Mouse (Mus musculus): ENCODE results near the gene Rapgef5. TPM values are rescaled to one million over a fixed set of nuclear protein-coding genes. Genes with fewer than 3 reads are reported as not detected.
"Not testable (repeated sequence)": the region's sequence is repeated elsewhere in the genome, so short reads cannot be mapped to it uniquely, and the experiment has no call there.

The Rapgef5 gene
- polyA plus RNA-seq, 1 experiment = 0.04 TPM

DNA sequence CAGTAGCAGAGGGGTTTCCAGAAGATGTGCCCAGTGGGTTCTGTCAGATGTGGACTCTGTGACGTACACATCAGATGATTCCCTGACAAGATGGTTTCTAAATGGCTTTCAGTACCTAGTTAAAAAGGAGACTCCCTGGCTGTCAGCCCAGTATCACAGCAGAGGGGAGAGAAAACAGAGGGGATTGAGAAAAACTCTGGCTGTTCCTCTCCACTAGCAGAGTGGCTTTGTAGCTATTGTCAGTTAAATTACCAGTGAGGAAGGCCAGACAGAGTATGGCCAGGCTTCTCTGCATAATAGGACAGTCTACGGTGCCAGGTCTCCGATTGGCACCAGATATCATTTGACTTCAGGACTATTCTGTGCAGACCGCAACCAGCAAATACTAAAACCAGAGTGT, 279.0 kb downstream of the Rapgef5 start:
- no peak for TF ChIP-seq CTCF (IDR thresholded peaks at IDR 0.05; ENCODE audit: control insufficient read depth, insufficient read depth, insufficient read length)
- no peak for TF ChIP-seq MAX (IDR thresholded peaks at IDR 0.05)
- no peak for TF ChIP-seq USF1 (IDR thresholded peaks at IDR 0.05; ENCODE audit: low read depth)
- TF ChIP-seq FOSL1 (IDR thresholded peaks at IDR 0.05; ENCODE audit: insufficient read depth, low read length, poor library complexity, severe bottlenecking) = no peak
- TF ChIP-seq MYOG (IDR thresholded peaks at IDR 0.05; ENCODE audit: control insufficient read depth, extremely low read depth, insufficient read length) = no peak
- TF ChIP-seq MYOD1 (IDR thresholded peaks at IDR 0.05; ENCODE audit: control insufficient read depth, insufficient read length, low read depth) = no peak
- TF ChIP-seq CEBPB (IDR thresholded peaks at IDR 0.05; ENCODE audit: low read depth) = no peak
- no peaks in the 10 kb centered on the region for H3K79me3 ChIP-seq (ENCODE audit: low read depth)
- H3K4me3 ChIP-seq (ENCODE audit: insufficient read depth, poor library complexity, severe bottlenecking) = no peak overlapping the region
- peaks cover 5% of the 10 kb centered on the region for H3K27me3 ChIP-seq (ENCODE audit: control insufficient read depth, insufficient read depth, insufficient read length)
- no peaks in the 10 kb centered on the region for H3K79me2 ChIP-seq (ENCODE audit: control insufficient read depth, insufficient read depth)
- H3ac ChIP-seq (ENCODE audit: control insufficient read depth, insufficient read length, low read depth) = no peak overlapping the region
- H3K36me3 ChIP-seq (ENCODE audit: control insufficient read depth, insufficient read depth) = no peaks in the 10 kb centered on the region

DNA sequence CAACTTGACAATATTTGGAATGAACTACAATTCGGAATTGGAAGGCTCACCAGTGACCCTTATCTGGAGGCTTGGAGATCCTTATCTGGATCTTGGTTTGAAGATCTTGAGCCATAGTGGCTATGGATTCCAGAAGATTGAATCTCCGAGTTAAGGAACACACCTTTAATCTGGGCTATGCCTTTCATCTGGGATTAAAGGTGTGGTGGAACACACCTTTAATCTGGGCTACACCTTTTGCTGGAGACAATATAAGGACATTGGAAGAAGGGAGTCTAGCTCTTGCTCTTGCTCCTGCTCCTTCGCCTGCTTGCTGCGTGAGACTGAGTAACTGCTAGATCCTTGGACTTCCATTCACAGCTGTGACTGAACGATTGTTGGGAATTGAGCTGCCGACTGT, 287.7 kb downstream of the Rapgef5 start, which contains the start of gene Cdca7l:
Gene Cdca7l, plus strand, starts transcription at position 301 of the 400 bp plus-strand sequence.
- not testable (repeated sequence) for H3K79me2 ChIP-seq (ENCODE audit: control insufficient read depth, insufficient read depth); H3K36me3 ChIP-seq (ENCODE audit: control insufficient read depth, insufficient read depth); H3K79me3 ChIP-seq (ENCODE audit: low read depth); H3K4me3 ChIP-seq (ENCODE audit: insufficient read depth, poor library complexity, severe bottlenecking); H3K27me3 ChIP-seq (ENCODE audit: control insufficient read depth, insufficient read depth, insufficient read length); H3ac ChIP-seq (ENCODE audit: control insufficient read depth, insufficient read length, low read depth)

DNA sequence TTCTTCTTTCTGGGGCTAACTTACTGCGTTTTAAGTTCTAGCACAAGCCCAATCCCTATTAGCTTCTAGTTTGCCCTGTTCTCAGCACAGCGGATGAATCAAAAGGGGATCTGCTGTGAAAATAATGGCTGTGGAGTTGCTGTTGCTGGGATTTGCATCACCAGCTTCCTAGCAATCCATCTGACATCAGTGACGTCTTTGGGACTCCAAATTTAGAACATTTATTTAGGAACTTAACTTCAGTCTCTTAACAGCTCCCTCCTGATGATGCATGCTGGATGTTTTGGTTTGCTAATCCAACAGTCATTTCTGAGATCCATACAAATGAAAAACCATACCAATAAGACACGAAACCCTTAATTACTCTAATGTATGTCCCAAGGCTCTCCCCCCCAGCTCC, 289.3 kb downstream of the Rapgef5 start:
- H3K79me2 ChIP-seq (ENCODE audit: control insufficient read depth, insufficient read depth) = no peaks in the 10 kb centered on the region
- no peaks in the 10 kb centered on the region for H3K79me3 ChIP-seq (ENCODE audit: low read depth)
- no peak overlapping the region for H3ac ChIP-seq (ENCODE audit: control insufficient read depth, insufficient read length, low read depth)
- no peak overlapping the region for H3K4me3 ChIP-seq (ENCODE audit: insufficient read depth, poor library complexity, severe bottlenecking)
- no peaks in the 10 kb centered on the region for H3K27me3 ChIP-seq (ENCODE audit: control insufficient read depth, insufficient read depth, insufficient read length)
- TF ChIP-seq MYOG (IDR thresholded peaks at IDR 0.05; ENCODE audit: control insufficient read depth, extremely low read depth, insufficient read length) = no peak
- no peak for TF ChIP-seq MYOD1 (IDR thresholded peaks at IDR 0.05; ENCODE audit: control insufficient read depth, insufficient read length, low read depth)
- no peak for TF ChIP-seq CEBPB (IDR thresholded peaks at IDR 0.05; ENCODE audit: low read depth)
- TF ChIP-seq FOSL1 (IDR thresholded peaks at IDR 0.05; ENCODE audit: insufficient read depth, low read length, poor library complexity, severe bottlenecking) = no peak
- TF ChIP-seq CTCF (IDR thresholded peaks at IDR 0.05; ENCODE audit: control insufficient read depth, insufficient read depth, insufficient read length) = no peak
- no peak for TF ChIP-seq USF1 (IDR thresholded peaks at IDR 0.05; ENCODE audit: low read depth)
- TF ChIP-seq MAX (IDR thresholded peaks at IDR 0.05) = no peak
- H3K36me3 ChIP-seq (ENCODE audit: control insufficient read depth, insufficient read depth) = no peaks in the 10 kb centered on the region

DNA sequence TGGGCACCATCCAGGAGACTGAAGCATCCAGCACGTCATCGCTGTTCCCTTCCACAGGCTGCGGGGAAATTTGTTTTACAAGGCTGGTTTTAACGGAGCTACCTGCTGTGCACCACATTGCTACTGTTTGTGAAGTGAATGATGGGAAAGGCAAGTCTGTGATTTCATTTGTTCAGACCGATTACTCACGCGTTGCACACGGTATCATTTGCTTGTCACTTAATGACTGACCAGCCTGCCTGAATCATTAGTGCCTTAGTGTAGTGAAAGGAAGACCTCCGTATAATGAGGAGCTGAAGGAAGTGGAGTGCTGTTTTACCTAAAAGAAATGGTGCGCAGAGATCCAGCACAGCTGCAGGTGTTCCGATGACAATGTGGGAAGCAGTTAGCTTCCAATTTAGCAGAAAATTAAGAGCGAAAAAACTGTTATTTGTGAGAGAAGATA, 289.8 kb downstream of the Rapgef5 start:
- Histone ChIP-seq H3K79me2 (ENCODE audit: control insufficient read depth, insufficient read depth) (no peaks in the 10 kb centered on the region), H3K79me3 (ENCODE audit: low read depth) (no peaks in the 10 kb centered on the region), H3K27me3 (ENCODE audit: control insufficient read depth, insufficient read depth, insufficient read length) (no peaks in the 10 kb centered on the region), H3ac (ENCODE audit: control insufficient read depth, insufficient read length, low read depth) (no peak overlapping the region), H3K4me3 (ENCODE audit: insufficient read depth, poor library complexity, severe bottlenecking) (no peak overlapping the region), H3K36me3 (ENCODE audit: control insufficient read depth, insufficient read depth) (no peaks in the 10 kb centered on the region)
- TF ChIP-seq FOSL1 (IDR thresholded peaks at IDR 0.05; ENCODE audit: insufficient read depth, low read length, poor library complexity, severe bottlenecking) = no peak

DNA sequence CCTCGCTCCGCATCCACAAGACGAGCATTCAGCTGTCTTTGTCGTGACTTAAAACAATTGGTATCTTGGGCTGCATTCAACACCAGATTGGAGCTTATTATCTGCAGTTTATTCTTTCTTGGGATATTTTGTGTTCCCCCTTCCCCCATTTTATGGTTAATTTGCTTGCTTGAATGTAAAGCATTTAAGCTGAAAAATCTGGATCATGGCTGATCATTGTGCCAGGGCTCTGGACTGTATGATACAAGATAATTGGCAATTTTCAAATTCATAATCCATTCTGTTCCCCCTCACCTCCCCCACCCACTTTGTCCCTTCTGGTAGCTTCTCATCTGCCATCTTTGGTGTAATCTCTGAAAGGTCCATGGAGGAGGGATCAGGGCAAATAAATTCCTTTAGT, 290.2 kb downstream of the Rapgef5 start:
- H3K4me3 ChIP-seq (ENCODE audit: insufficient read depth, poor library complexity, severe bottlenecking) = no peak overlapping the region
- no peak overlapping the region for H3ac ChIP-seq (ENCODE audit: control insufficient read depth, insufficient read length, low read depth)
- no peak for TF ChIP-seq USF1 (IDR thresholded peaks at IDR 0.05; ENCODE audit: low read depth)
- no peak for TF ChIP-seq MYOG (IDR thresholded peaks at IDR 0.05; ENCODE audit: control insufficient read depth, extremely low read depth, insufficient read length)
- TF ChIP-seq MAX (IDR thresholded peaks at IDR 0.05) = no peak
- no peak for TF ChIP-seq FOSL1 (IDR thresholded peaks at IDR 0.05; ENCODE audit: insufficient read depth, low read length, poor library complexity, severe bottlenecking)
- TF ChIP-seq MYOD1 (IDR thresholded peaks at IDR 0.05; ENCODE audit: control insufficient read depth, insufficient read length, low read depth) = no peak
- no peak for TF ChIP-seq CEBPB (IDR thresholded peaks at IDR 0.05; ENCODE audit: low read depth)
- TF ChIP-seq CTCF (IDR thresholded peaks at IDR 0.05; ENCODE audit: control insufficient read depth, insufficient read depth, insufficient read length) = no peak
- no peaks in the 10 kb centered on the region for H3K79me3 ChIP-seq (ENCODE audit: low read depth)
- H3K27me3 ChIP-seq (ENCODE audit: control insufficient read depth, insufficient read depth, insufficient read length) = no peaks in the 10 kb centered on the region
- no peaks in the 10 kb centered on the region for H3K36me3 ChIP-seq (ENCODE audit: control insufficient read depth, insufficient read depth)
- no peaks in the 10 kb centered on the region for H3K79me2 ChIP-seq (ENCODE audit: control insufficient read depth, insufficient read depth)

DNA sequence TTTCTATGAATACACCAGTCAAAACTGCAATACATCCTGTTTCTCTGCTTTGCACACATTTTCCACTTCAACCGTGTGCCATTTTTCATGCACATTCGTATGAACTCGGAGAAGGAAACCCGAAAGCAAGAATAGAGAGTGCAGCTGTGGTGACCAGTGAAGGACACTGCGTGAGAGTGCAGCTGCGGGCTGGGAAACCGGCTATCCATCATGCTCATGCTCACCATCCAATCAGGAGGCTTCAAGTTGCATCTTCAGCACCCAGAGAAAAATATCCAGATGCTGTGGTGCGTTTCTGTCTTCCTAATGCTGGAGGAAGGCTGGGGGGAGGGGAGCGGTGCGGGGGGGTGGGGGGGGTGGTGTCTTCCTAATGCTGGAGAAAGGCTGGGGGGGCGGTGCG, 291.4 kb downstream of the Rapgef5 start:
- Histone ChIP-seq H3K36me3 (ENCODE audit: control insufficient read depth, insufficient read depth) (no peaks in the 10 kb centered on the region), H3K79me3 (ENCODE audit: low read depth) (no peaks in the 10 kb centered on the region), H3K4me3 (ENCODE audit: insufficient read depth, poor library complexity, severe bottlenecking) (no peak overlapping the region), H3K79me2 (ENCODE audit: control insufficient read depth, insufficient read depth) (no peaks in the 10 kb centered on the region), H3K27me3 (ENCODE audit: control insufficient read depth, insufficient read depth, insufficient read length) (no peaks in the 10 kb centered on the region), H3ac (ENCODE audit: control insufficient read depth, insufficient read length, low read depth) (no peak overlapping the region)
- TF ChIP-seq MYOD1 (IDR thresholded peaks at IDR 0.05; ENCODE audit: control insufficient read depth, insufficient read length, low read depth) = no peak
- TF ChIP-seq MYOG (IDR thresholded peaks at IDR 0.05; ENCODE audit: control insufficient read depth, extremely low read depth, insufficient read length) = no peak
- TF ChIP-seq CTCF (IDR thresholded peaks at IDR 0.05; ENCODE audit: control insufficient read depth, insufficient read depth, insufficient read length) = no peak
